Mouse (Mus musculus) G1E (cell line): ENCODE results near the gene Zbtb8a.

Experiments
- CTCF ChIP-seq: IDR thresholded peaks from 2 replicates; pipeline ENCODE4 v1.5.1; 2012; ENCODE audit warnings: low read depth, low read length, inconsistent platforms, mixed read lengths
- GATA1 ChIP-seq: IDR thresholded peaks from 2 replicates; pipeline ENCODE4 v1.6.1; 2012; ENCODE audit warnings: borderline replicate concordance, low read length, inconsistent platforms, mixed read lengths
- POLR2AphosphoS5 ChIP-seq: IDR thresholded peaks from 2 replicates; pipeline ENCODE4 v1.6.1; 2012; ENCODE audit warnings: low read depth, low read length, inconsistent platforms; ENCODE audit not compliant: insufficient replicate concordance

DNA sequence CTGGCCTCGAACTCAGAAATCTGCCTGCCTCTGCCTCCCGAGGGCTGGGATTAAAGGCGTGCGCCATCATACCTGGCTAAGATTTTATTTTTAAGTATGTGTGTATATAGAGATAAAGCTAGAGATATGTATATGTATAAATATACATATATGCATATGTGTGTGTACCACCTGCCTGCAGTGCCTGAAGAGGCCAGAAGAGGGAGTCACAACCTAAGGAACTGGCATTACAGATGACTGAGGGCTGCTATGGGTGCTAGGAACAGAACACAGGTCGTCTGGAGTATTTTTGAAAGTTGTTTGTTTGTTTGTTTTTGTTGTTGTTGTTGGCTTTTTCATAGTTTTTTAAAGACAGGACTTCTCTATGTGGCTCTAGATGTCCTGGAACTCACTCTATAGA, 38.0 kb upstream of the Zbtb8a start:
- TF ChIP-seq CTCF (0 out of 2 replicates have a peak, but pooled peaks have one; percentile 17), POLR2AphosphoS5 (no peak), GATA1 (no peak)
